Mouse (Mus musculus) megakaryocyte-erythroid progenitor cell, adult 5-6 weeks (primary cell): Measurements from ENCODE around the gene E130114P18Rik. TPM values are rescaled to one million over a fixed set of nuclear protein-coding genes. Genes with fewer than 3 reads are reported as not detected.

ENCODE experiments used
- ATAC-seq: replicated peaks from 2 replicates; pipeline ENCODE4 v1.8.0; 2016; ENCODE audit warnings: mild to moderate bottlenecking, inconsistent platforms; ENCODE audit not compliant: severe bottlenecking, poor library complexity, low FRiP score, low TSS enrichment
- total RNA-seq, 2 experiments: library from RNA; stranded (forward) in 1 of 2; stranded (reverse) in 1 of 2; fragments of 200-1000, 215-1000 nt in 1 of 2; fragments of >200 nt in 1 of 2; fragmentation: Nextera tagmentation in 1 of 2; gene quantifications; 2 replicates each; pipeline ENCODE4 v1.2.3; 2014 to 2017

The E130114P18Rik gene
- total RNA-seq, 2 experiments from 2014 or later: not detected

GRCm38 (mm10) chr4:97779003-97779930 is 1.4 kb upstream of the E130114P18Rik start:
- no peak for ATAC-seq

GRCm38 (mm10) chr4:97778211-97779002 is 529 bp upstream of the E130114P18Rik start:
- no peak for ATAC-seq

DNA sequence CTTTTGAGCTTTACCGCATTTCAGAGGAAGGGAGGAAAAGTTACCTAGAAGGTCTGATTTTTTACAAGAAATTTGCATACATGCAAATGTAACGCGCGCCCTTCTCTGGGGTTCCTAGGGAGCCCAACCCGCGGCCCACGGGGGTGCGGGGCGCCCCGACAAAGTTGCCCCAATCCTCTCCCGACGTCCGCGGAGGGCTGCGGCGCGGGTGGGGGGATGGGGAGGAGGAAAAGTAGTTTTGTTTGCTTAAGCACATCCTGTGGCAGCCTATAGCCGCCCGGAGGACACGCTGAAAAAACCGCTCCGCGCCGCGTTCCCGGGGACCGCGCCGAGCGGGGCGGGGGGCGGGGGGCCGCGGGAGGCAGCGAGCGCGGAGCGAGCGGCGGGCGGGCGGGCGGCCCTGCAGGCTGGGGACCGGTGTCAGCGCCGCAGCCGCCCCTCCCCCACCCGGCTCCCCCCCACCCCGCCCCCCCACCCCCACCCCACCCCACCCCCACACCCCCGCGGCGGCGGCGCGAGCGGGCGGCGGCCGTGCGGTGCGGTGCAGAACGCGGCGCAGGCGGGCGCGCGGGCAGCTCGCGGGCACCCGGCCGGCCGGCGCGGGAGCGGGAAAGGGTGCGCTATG is 685 bp downstream of the E130114P18Rik start:
- ATAC-seq: no peak

DNA sequence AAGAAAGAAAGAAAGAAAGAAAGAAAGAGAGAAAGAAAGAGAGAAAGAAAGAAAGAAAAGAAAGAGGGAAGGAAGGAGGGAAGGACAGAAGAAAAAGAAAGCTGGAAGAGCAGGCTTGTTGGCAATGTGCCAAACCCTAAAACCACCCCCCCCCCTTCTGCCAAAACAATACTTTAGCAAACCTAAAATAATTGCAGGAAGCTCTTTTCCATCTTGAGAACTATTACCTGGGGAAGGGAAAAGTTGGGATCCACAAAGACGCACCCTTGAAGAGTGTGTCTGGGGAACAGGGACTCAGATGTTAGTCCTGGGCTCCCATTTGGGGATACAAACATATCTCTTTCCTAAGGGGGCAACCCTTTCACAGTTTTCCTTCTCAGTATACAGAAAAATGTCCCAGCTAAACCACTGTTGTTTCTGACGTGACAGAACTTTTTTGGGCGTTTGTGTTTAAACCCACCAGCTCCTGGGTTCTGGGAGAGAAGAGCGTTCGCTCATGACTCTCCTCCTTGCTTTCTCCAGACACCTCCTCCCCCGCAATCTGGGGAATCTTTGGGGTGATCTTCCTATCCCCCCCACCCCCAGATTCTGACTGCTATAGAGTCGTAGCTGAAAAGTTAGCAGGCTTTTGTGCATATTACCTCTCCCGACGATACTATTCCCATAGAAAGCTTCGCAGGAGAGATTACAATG is 1.3 kb downstream of the E130114P18Rik start:
- ATAC-seq: no peak

DNA sequence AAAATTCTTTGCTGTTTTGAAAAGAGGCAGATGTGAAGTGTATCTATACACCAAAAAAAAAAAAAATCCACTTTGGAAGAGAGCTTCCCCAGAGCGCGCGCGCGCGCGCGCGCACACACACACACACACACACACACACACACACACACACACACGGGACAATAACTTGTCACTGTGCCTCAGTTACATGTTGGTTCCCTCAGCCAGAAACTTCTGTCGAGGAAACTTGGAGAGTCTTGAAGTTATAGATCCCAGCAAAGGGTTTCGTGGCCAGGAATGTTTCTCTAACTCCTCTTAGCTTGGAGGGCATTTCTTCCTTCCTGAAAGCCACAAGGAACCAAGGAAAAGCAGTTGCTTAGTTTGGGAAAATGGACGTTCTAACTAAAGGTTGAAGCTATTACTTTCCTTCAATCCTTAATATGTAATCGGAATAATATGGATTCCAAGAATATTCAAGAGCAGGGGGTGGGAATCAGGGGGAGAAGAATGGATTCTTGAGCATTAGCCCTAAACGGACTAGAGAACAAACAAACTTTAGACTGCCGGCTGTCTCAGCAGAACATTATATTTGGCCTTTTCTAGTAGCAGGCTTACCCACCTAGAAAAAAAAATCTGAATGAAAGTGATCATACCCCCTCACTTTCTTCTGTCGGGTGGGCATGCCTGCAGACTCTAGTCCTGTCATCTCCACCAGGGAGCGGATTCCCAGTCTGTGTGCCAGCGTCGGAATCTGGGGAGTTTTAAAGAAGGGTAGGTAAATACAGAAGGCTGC is 2.2 kb downstream of the E130114P18Rik start:
- ATAC-seq: no peak

DNA sequence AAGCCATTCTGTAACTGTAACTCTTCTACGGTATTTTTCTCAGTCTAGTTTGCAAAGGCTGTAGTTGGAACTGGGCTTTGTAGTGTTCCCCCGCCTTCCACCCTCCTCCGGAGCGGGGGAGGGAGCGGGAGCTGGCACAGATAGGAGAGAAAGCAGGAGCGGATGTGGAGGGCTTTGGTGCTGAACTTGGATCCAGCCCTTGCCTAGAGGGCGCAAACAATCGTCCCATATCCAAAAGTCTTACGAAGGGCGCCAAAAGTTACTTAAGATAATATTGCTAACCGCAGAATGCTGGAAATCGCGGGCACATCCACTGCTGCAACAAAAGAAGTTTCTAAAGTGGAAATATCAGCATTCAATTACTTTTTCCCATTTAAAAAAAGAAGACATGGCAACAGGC is 2.8 kb downstream of the E130114P18Rik start:
- peak; percentile 38 for ATAC-seq

DNA sequence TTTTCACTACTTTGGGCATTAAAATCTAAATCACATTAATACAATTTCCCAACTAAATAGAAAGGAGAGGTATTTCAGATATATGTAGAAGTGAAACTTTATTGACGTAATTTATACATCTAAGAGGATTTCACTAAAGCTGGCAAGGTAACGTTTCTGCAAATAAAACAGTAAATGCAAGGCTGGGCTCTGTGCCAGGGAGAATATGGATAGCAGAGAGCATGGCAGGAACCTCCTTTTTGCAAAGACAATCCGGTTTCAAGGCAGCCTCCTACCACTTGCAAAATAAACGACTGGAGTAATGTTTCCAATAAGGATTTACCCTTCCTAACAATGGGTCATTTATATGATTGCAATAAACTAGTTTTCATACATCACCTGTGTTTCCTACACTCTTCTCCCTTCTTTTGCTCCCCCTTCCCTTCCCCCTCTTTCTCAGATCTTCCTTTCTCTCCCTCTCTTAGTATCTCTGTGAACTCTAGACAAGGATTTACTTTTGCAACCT is 3.4 kb downstream of the E130114P18Rik start:
- ATAC-seq: no peak

DNA sequence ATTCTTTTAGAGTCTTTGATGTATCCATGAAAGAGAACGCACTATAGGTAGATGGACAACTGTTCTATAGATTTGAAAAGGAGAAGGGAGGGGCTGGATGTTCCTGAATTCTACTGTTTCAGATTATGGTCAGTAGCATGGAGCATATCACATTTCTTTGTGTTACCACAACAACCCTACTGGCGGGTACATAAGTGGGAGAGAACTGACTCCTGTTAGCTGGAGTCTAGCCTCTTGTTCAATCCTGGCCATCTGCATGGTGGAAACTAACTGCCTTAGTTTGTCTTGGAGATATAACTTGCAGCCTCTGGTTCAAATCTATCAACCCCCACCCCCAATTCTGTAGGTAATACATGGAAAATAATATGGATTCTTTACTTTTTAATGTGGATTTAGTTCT is 4.1 kb downstream of the E130114P18Rik start:
- no peak for ATAC-seq

DNA sequence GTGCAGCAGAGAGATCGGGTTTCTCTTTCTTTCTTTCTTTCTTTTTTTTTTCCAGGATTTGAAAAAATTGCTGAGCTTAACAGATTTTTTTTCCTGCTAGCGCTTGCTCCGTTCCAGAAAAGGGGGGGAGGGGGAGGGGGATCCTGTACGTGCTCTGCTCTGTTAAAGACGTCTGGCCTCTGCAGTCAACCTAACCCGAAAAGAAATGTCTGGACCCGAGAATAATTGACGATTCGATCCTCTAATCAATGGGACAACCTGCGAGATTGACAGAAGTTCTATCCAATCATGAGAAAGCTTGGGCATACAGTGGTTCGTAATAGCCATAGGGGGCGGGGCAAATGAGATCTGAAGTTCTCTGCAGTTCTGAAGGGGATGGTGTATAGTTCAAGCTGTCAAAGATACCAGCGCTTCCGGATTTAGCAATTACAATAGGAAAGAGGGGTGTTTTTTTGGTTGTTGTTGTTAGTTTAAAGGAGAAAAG is 4.7 kb downstream of the E130114P18Rik start:
- ATAC-seq: peak; percentile 76

DNA sequence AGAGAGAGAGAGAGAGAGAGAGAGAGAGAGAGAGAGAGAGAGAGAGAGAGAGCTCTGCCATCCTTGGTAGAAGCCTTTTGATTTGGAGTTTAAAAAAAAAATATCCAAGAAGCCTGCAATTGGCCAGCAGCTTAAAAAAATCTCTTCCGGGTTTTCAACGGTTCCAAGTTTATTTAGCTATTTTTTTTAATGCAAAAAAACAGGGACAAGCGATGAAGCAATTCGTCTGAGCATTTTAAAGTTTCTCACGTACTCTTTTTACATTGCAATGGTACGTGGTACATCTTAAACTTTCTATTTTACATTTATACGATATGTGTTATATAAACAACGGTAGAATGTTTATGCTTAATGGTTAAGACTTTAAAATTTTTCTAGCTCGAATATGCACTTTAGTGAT is 5.2 kb downstream of the E130114P18Rik start, which contains the start of gene Nfia:
TSS of gene Nfia (plus strand) at position 94 of the 400 bp plus-strand sequence.
- ATAC-seq: no peak

- peak; percentile 96 for ATAC-seq
Measured at GRCm38 (mm10) chr4:97772084-97772484, 5.8 kb downstream of the E130114P18Rik start.

DNA sequence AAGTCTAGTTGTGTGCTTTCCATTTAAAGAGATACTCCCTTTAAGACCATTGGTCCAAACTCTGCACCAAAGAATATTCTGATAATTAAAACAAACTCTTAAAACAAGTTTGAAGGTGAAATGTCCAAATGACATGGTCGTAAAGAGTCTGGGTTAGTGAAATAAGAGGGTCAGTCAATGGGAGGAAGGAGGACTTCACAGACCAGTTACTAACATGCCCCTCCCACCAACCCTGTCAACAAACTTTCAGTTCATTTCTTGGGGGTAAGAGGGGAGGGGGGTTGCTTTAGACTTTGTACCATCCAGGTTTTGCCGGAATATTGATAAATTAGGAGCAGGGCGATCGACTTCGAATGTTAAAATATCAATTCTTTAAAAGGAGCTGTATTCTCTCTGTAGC is 6.5 kb downstream of the E130114P18Rik start:
- no peak for ATAC-seq

GRCm38 (mm10) chr4:97769861-97770260 is 8.0 kb downstream of the E130114P18Rik start:
- no peak for ATAC-seq

DNA sequence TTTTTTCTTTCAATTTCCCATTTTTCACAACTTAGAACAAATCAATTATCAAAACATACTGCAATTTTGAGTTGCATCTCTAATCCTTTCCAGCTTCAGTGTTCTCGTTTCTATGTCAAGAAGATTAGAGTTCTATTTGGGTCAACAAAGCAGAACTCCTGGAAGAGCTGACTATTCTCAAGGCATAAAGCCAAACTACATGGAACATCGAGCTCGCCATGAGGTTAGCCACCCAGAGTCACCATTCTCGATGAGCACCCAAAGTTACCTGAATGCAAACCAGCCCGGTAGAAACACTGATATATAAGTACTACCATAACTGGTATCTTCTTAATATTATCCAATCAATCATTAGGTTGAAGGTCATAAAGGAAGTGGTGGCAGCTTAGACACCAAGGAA is 10.4 kb downstream of the E130114P18Rik start:
- ATAC-seq: no peak

DNA sequence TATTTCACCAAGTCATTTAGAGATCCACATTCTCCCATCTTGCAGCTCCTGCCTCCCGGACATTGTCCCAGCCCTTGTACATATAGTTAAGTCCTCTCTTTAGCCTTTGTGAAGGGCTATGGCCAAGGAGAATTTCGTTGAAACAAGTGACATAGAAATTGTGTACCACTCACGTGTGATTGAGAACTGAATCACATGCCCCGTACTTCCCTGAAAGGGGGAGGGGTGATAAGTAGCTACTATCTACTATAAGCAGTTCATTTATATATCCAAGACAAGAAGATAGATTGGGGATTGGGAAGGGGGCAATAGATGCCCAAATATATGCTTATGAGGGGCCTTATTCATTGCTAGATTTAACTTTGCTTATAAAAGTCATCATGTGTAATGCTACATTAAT is 10.9 kb downstream of the E130114P18Rik start:
- no peak for ATAC-seq

GRCm38 (mm10) chr4:97766100-97766499 is 11.8 kb downstream of the E130114P18Rik start:
- ATAC-seq: no peak

DNA sequence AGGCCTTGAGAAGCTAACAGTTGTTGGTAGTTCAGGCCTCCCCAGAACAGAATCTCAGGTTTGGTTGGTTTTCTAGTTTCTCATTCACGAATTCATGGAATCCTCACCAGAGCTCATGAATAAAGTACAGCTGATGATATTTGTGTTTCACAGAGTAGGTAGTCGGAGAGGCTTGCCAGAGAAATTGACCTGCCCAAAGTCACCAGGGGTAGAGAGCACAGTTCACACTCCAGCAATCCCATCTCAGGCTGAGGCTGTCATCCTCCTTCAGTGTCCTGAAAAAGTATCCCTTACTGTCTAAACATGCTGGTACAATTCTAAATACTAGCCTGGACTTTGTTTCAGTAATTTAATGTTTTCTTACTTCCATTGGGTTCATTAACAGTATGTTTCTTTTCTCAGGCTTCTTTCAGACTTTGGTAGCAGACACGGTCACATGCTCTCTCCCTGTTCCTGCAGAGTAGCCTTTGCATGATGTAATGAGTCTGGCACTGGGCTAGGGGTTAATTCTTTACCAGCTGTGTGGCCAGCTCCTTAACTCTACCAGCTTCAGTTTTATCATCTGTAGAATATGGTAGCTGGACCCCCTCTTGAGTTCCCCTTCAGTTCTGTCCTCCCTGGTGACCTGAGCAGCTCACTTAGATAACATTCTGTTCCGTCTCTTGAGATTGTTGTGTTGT is 12.4 kb downstream of the E130114P18Rik start:
- ATAC-seq: no peak

GRCm38 (mm10) chr4:97764616-97765015 is 13.3 kb downstream of the E130114P18Rik start:
- ATAC-seq: no peak
